Mouse (Mus musculus) embryonic facial prominence, embryonic 10.5 days (tissue): ENCODE results near the gene Sfta2. TPM values are rescaled to one million over a fixed set of nuclear protein-coding genes. Genes with fewer than 3 reads are reported as not detected.
A peak's percentile ranks its signal among the peaks of the same experiment; 100 is the strongest.

ENCODE experiments used
- DNase-seq: peaks from one replicate; pipeline ENCODE4 v3.0.0-alpha.2; 2017; ENCODE audit warnings: low spot score
- H3K27ac ChIP-seq: fragments of 300-500 bp; sonication (generic); replicated peaks from 2 replicates; pipeline ENCODE4 v1.5.1; 2016; ENCODE audit warnings: mild to moderate bottlenecking
- H3K27me3 ChIP-seq: fragments of 300-500 bp; sonication (generic); replicated peaks from 2 replicates; pipeline ENCODE4 v1.6.1; 2016; ENCODE audit warnings: low read depth, mild to moderate bottlenecking; ENCODE audit not compliant: poor library complexity, severe bottlenecking
- H3K36me3 ChIP-seq: fragments of 300-500 bp; sonication (generic); replicated peaks from 2 replicates; pipeline ENCODE4 v1.6.1; 2016; ENCODE audit warnings: mild to moderate bottlenecking, moderate library complexity
- H3K4me1 ChIP-seq: fragments of 300-500 bp; sonication (generic); 2 replicates; pipeline ENCODE4 v1.6.1; 2016
- H3K4me3 ChIP-seq: fragments of 300-500 bp; sonication (generic); 2 replicates; pipeline ENCODE4 v1.5.1; 2016; ENCODE audit warnings: mild to moderate bottlenecking, moderate library complexity
- H3K9me3 ChIP-seq: fragments of 300-500 bp; sonication (generic); 2 replicates; pipeline ENCODE4 v1.6.1; 2016; ENCODE audit warnings: mild to moderate bottlenecking
- WGBS: fragments of 180-500 bp; shearing (Covaris S2); methylation state at CpG from one replicate; pipeline ENCODE4 v1.1.7; 2016; 5-methylcytosine and 5-hydroxymethylcytosine counted together
- polyA plus RNA-seq: library from polyadenylated mRNA; unstranded; fragments of >200 nt; fragmentation: Nextera tagmentation; extraction: Ambion mirVana; gene quantifications from 2 replicates; pipeline ENCODE4 v1.2.1, GENCODE M21; 2016

Sfta2 gene
- polyA plus RNA-seq, 1 experiment from 2014 or later: not detected

- whole genome bisulfite sequencing: 87% methylated on average over 25 of the region's 25 CpGs
- no peak for DNase-seq
- H3K4me3 ChIP-seq: no peak overlapping the region
- H3K9me3 ChIP-seq: no peaks in the 10 kb centered on the region
- no peak overlapping the region for H3K27ac ChIP-seq
- H3K36me3 ChIP-seq: peaks cover 100% of the 10 kb centered on the region
- peaks cover 14% of the 10 kb centered on the region for H3K4me1 ChIP-seq
- H3K27me3 ChIP-seq: peaks cover 16% of the 10 kb centered on the region
These were observed 87.2 kb downstream of the Sfta2 start for GRCm38 (mm10) chr17:35688347-35689175.

GRCm38 (mm10) chr17:35689936-35690645 lies 88.7 kb downstream of the Sfta2 start:
- WGBS: 91% methylated on average over 18 of the region's 18 CpGs
- no peak for DNase-seq
- Histone ChIP-seq H3K27me3 (peaks cover 16% of the 10 kb centered on the region), H3K4me1 (peaks cover 13% of the 10 kb centered on the region), H3K9me3 (peaks cover under 1% of the 10 kb centered on the region; the same call in 1 of the 2 replicates), H3K4me3 (no peak overlapping the region), H3K27ac (no peak overlapping the region), H3K36me3 (peaks cover 92% of the 10 kb centered on the region)

GRCm38 (mm10) chr17:35691811-35692210 lies 90.5 kb downstream of the Sfta2 start:
- Histone ChIP-seq H3K4me3 (no peak overlapping the region; the same call in 1 of the 2 replicates), H3K9me3 (peaks cover 7% of the 10 kb centered on the region), H3K27me3 (0 out of 2 replicates have a peak, but pooled peaks cover 8% of the 10 kb centered on the region), H3K4me1 (peaks cover 4% of the 10 kb centered on the region; the same call in 1 of the 2 replicates), H3K27ac (no peak overlapping the region), H3K36me3 (peaks cover 84% of the 10 kb centered on the region)
- no peak for DNase-seq
- WGBS: 79% methylated on average over 4 of the region's 4 CpGs

- WGBS: 81% methylated on average over 4 of the region's 4 CpGs
- peaks cover 79% of the 10 kb centered on the region for H3K36me3 ChIP-seq
- no peak overlapping the region for H3K27ac ChIP-seq
These were observed 91.0 kb downstream of the Sfta2 start for GRCm38 (mm10) chr17:35692368-35692767.

GRCm38 (mm10) chr17:35693906-35694305 lies 92.6 kb downstream of the Sfta2 start:
- no peak for DNase-seq
- Histone ChIP-seq H3K4me3 (no peak overlapping the region), H3K9me3 (peaks cover 7% of the 10 kb centered on the region), H3K27me3 (peaks cover 24% of the 10 kb centered on the region), H3K4me1 (peaks cover 23% of the 10 kb centered on the region), H3K27ac (no peak overlapping the region), H3K36me3 (peaks cover 64% of the 10 kb centered on the region)
- 93% methylated on average over 5 of the region's 5 CpGs for WGBS

More at GRCm38 (mm10) chr17:35692368-35692767, 91.0 kb downstream of the Sfta2 start:
- peaks cover 8% of the 10 kb centered on the region for H3K27me3 ChIP-seq
- peaks cover 9% of the 10 kb centered on the region for H3K4me1 ChIP-seq
- H3K9me3 ChIP-seq: peaks cover 7% of the 10 kb centered on the region
- no peak for DNase-seq
- no peak overlapping the region for H3K4me3 ChIP-seq

- no peak overlapping the region for H3K27ac ChIP-seq
- H3K36me3 ChIP-seq: peaks cover 54% of the 10 kb centered on the region
- H3K27me3 ChIP-seq: peaks cover 37% of the 10 kb centered on the region
- H3K4me3 ChIP-seq: no peak overlapping the region
- DNase-seq: no peak
- H3K9me3 ChIP-seq: peaks cover 7% of the 10 kb centered on the region
- H3K4me1 ChIP-seq: peaks cover 33% of the 10 kb centered on the region
- 92% methylated on average over 2 of the region's 2 CpGs for WGBS
These were observed 93.9 kb downstream of the Sfta2 start for GRCm38 (mm10) chr17:35695289-35695688.

GRCm38 (mm10) chr17:35696691-35697090 lies 95.3 kb downstream of the Sfta2 start:
- no peak overlapping the region; the same call in 1 of the 2 replicates for H3K27ac ChIP-seq
- peaks cover 40% of the 10 kb centered on the region for H3K36me3 ChIP-seq
- H3K27me3 ChIP-seq: peaks cover 51% of the 10 kb centered on the region
- H3K9me3 ChIP-seq: peaks cover 7% of the 10 kb centered on the region
- DNase-seq: no peak
- H3K4me1 ChIP-seq: peaks cover 47% of the 10 kb centered on the region
- H3K4me3 ChIP-seq: no peak overlapping the region
- 69% methylated on average over 6 of the region's 6 CpGs for WGBS

GRCm38 (mm10) chr17:35697429-35697758 lies 96.0 kb downstream of the Sfta2 start:
- 18% methylated on average over 1 of the region's 1 CpGs for WGBS
- H3K9me3 ChIP-seq: peaks cover 7% of the 10 kb centered on the region
- H3K27ac ChIP-seq: peak overlapping the region; percentile 87
- H3K27me3 ChIP-seq: peaks cover 58% of the 10 kb centered on the region
- no peak for DNase-seq
- H3K36me3 ChIP-seq: peaks cover 33% of the 10 kb centered on the region
- H3K4me1 ChIP-seq: peaks cover 54% of the 10 kb centered on the region
- peak overlapping the region; percentile 54 for H3K4me3 ChIP-seq

GRCm38 (mm10) chr17:35697759-35698500 lies 96.6 kb downstream of the Sfta2 start:
- Histone ChIP-seq H3K9me3 (peaks cover 7% of the 10 kb centered on the region), H3K27ac (peak overlapping the region; percentile 87), H3K4me1 (peaks cover 59% of the 10 kb centered on the region), H3K27me3 (peaks cover 64% of the 10 kb centered on the region), H3K4me3 (peak overlapping the region; percentile 54), H3K36me3 (peaks cover 28% of the 10 kb centered on the region)
- 3% methylated on average over 16 of the region's 16 CpGs for WGBS
- peak; percentile 74 for DNase-seq

- Histone ChIP-seq H3K27ac (peak overlapping the region; percentile 87), H3K27me3 (peaks cover 69% of the 10 kb centered on the region), H3K36me3 (peaks cover 22% of the 10 kb centered on the region), H3K4me3 (peak overlapping the region; percentile 54), H3K4me1 (peaks cover 64% of the 10 kb centered on the region), H3K9me3 (peaks cover 7% of the 10 kb centered on the region)
- no peak for DNase-seq
- 31% methylated on average over 5 of the region's 5 CpGs for WGBS
These were observed 97.1 kb downstream of the Sfta2 start for GRCm38 (mm10) chr17:35698501-35698883.

GRCm38 (mm10) chr17:35699919-35700318 lies 98.6 kb downstream of the Sfta2 start:
- peaks cover 78% of the 10 kb centered on the region for H3K4me1 ChIP-seq

More at GRCm38 (mm10) chr17:35699919-35700318, 98.6 kb downstream of the Sfta2 start:
- peak overlapping the region; percentile 82 for H3K4me3 ChIP-seq
- H3K9me3 ChIP-seq: peaks cover 7% of the 10 kb centered on the region
- peak; percentile 52 for DNase-seq
- 3% methylated on average over 19 of the region's 19 CpGs for WGBS
- H3K27ac ChIP-seq: peak overlapping the region; percentile 91
- peaks cover 17% of the 10 kb centered on the region for H3K36me3 ChIP-seq
- H3K27me3 ChIP-seq: peaks cover 82% of the 10 kb centered on the region
